Mouse (Mus musculus) megakaryocyte, embryonic 14.5 days (primary cell): ENCODE data around the gene Cbarp. TPM values are rescaled to one million over a fixed set of nuclear protein-coding genes. Genes with fewer than 3 reads are reported as not detected.

ENCODE experiments used
- H3K27me3 ChIP-seq: replicated peaks from 2 replicates; pipeline ENCODE3; 2012; ENCODE audit warnings: inconsistent platforms
- H3K36me3 ChIP-seq: replicated peaks from 2 replicates; pipeline ENCODE3; 2012; ENCODE audit warnings: low read length, inconsistent platforms, mixed read lengths
- H3K4me1 ChIP-seq: 2 replicates; pipeline ENCODE4 v1.6.1; 2012; ENCODE audit warnings: inconsistent platforms
- H3K4me3 ChIP-seq: replicated peaks from 2 replicates; pipeline ENCODE3; 2012; ENCODE audit warnings: moderate library complexity, mild to moderate bottlenecking, inconsistent platforms
- H3K9me3 ChIP-seq: 2 replicates; pipeline ENCODE4 v1.6.1; 2012; ENCODE audit warnings: inconsistent platforms
- FLI1 ChIP-seq: IDR thresholded peaks from 2 replicates; pipeline ENCODE4 v1.6.1; 2012; ENCODE audit warnings: low read length, inconsistent platforms, mixed read lengths
- GATA1 ChIP-seq: IDR thresholded peaks from 3 replicates; pipeline ENCODE4 v1.6.1; 2012; ENCODE audit warnings: mixed read lengths, low read length, inconsistent platforms, borderline replicate concordance
- polyA plus RNA-seq: library from polyadenylated mRNA; stranded (reverse); fragments of >175 nt; gene quantifications from 2 replicates; pipeline ENCODE4 v1.2.3, GENCODE M21; 2012; ENCODE audit warnings: low replicate concordance; ENCODE audit not compliant: insufficient read depth

Gene Cbarp
- polyA plus RNA-seq, 1 experiment = 4.8 TPM

DNA sequence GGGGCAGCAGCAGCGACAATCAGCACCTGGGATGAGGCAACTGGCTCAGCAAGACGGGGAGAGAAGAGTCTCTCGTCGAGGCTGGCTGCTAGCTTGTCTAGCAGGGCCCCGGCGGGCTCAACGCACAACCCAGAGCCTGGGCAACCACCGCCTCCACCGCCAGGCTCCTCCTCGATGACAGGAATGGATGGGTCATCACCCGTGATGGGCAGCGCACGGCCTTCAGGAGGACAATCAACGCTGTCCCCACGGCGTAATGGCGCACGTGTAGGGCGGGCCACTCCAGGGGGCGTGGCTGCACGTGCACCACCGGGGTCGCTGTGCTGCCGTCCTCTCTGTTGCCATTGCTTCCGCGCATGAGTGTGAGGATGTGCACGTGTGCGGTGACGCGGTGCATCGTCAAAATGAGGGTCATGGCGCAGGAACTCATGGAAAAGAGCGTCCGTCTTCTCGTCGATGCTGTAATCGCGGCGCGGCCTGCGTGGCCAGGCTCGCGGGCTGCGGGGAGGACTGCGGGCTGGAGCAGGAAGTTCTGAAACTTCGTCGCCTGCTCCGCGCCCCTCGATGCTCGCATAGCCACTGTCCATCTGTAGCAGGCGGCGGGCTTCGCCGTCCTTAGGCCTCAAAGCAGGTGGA is 9.2 kb downstream of the Cbarp start:
- Histone ChIP-seq H3K4me3 (peak overlapping the region; percentile 64), H3K36me3 (peaks cover 95% of the 10 kb centered on the region)

DNA sequence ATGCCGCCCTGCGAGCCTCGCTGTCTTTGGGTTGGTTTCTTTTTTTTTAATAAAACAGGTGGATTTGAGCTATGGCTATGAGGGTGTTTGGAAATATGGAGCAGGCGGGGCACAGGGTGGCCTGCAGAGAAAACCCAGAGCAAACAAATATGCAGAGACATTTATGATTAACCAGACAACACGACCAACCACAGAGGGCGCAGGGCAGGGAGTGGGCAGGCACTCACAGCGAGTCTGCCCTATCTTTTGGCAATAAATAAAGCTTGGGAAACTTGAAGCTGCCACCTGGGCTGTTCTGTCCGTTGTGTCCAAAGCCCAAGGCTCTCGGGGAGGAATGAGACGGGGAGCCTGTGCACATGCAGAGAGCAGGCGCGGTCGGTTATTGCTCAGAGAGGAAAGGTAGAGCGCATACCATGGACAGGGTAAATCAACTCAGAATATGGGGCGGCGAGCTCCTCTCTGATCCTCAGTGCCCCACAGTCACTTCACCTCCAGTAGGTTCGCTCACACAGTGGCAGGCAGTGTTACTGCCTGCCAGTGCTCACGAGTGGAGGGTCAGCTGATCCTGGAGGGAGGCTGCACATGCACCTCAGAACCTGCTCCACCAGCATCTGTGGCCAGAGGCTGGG is 10.1 kb downstream of the Cbarp start:
- Histone ChIP-seq H3K9me3 (no peaks in the 10 kb centered on the region), H3K27me3 (no peaks in the 10 kb centered on the region), H3K4me3 (peak overlapping the region; percentile 10), H3K36me3 (peaks cover 98% of the 10 kb centered on the region), H3K4me1 (peaks cover 74% of the 10 kb centered on the region)
- TF ChIP-seq GATA1 (no peak), FLI1 (no peak)

More for the DNA sequence above, 9.2 kb downstream of the Cbarp start:
- Histone ChIP-seq H3K4me1 (peaks cover 65% of the 10 kb centered on the region), H3K27me3 (no peaks in the 10 kb centered on the region), H3K9me3 (no peaks in the 10 kb centered on the region)
- TF ChIP-seq GATA1 = no peak
- TF ChIP-seq FLI1 = no peak

DNA sequence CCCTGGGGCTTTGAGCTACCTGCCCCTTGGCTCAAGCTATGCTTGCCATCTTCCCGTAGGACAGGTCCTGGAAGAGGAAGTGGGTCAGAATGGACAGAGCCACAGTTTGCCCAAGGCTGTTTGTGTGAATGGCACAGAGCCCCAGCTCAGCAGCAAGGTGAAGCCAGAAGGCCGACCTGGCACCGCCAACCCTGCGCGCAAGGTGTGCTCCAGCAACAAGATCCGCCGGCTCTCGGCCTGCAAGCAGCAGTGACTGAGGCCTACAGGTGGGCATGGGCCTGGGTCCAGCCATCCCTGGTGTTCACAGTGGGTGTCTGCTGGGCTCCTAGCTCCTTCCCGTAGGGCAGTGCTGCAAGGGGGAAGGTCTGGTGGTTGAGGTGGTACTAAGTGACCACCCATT is 10.8 kb downstream of the Cbarp start:
- H3K4me1 ChIP-seq = peaks cover 81% of the 10 kb centered on the region
- no peaks in the 10 kb centered on the region for H3K9me3 ChIP-seq
- no peak for TF ChIP-seq FLI1
- TF ChIP-seq GATA1 = no peak
- peaks cover 98% of the 10 kb centered on the region for H3K36me3 ChIP-seq
- H3K27me3 ChIP-seq = no peaks in the 10 kb centered on the region
- no peak overlapping the region for H3K4me3 ChIP-seq

DNA sequence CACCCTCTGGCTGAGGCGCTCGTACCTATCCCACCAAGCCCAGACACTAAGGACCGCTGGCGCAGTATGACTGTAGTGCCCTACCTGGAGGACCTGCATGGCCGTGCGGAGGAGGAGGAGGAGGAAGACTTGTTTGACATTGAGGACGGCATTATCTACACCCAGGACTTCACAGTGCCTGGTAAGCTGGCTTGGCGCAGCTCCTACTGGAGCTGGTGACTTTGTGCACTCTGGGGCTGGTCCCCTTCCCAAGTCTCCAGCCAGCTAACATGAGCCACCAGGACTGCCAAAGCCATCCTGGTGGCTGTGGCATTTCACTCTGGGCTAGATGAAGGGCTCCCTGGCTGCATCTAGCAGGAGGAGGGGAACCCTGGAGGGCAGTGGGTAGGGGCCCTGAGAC is 12.7 kb downstream of the Cbarp start:
- TF ChIP-seq FLI1 (no peak), GATA1 (no peak)
- H3K4me1 ChIP-seq = peaks cover 87% of the 10 kb centered on the region
- peaks cover 99% of the 10 kb centered on the region for H3K36me3 ChIP-seq
- no peaks in the 10 kb centered on the region for H3K27me3 ChIP-seq
- H3K4me3 ChIP-seq = peak overlapping the region; percentile 8
- H3K9me3 ChIP-seq = no peaks in the 10 kb centered on the region

DNA sequence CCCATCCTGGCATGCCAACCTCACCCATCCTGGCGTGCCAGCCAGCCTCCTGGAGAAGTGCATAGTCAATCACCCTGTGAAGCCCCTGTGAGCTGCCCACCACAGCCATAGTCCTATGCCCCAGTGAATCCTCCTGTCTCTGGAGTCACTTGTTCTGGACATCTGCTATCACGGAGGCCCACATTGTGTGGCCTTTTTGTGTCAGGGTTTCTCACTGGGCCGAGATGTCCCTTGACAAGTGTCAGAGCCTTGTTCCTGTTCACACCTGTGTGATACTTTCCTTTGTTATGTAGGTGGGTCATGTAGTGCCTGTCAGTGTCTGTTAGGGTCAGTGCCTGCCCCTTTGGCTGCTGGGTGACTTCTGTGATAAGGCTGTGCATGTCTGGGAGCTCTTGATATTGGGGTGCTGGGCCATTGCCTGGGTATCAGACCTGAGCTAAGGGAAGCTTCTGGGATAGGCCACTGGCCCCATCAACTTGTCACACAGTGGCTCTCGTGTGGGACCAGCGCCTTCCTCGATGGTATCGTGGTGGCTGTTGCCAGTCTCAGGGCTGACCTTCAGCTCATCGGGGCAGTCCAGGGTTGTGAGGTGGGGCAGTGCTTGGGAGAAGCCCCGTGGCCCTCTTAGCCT is 16.6 kb downstream of the Cbarp start:
- Histone ChIP-seq H3K4me1 (peaks cover 91% of the 10 kb centered on the region), H3K36me3 (peaks cover 98% of the 10 kb centered on the region), H3K4me3 (peak overlapping the region; percentile 67), H3K9me3 (no peaks in the 10 kb centered on the region), H3K27me3 (no peaks in the 10 kb centered on the region)
- TF ChIP-seq FLI1 = no peak
- no peak for TF ChIP-seq GATA1

DNA sequence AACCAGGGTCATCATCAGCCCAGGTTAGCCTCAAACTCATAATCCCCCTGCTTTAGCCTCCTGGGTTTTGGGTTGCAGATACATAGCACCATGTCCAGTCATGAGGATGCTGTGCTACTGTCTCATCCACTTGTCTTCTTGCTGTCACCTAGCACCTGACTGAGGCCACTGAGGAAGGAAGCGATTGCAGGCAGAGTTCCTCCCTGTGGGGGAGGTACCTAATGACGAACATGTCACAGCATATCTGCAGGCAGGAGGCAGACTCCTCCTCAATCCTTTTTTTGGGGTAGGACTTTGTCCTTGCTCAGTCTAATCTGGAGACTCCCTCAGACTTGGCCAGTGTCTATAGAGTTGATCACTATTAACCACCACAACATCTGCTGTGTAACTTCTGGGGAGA is 19.0 kb downstream of the Cbarp start:
- Histone ChIP-seq H3K9me3 (no peaks in the 10 kb centered on the region), H3K36me3 (peaks cover 98% of the 10 kb centered on the region), H3K4me3 (peak overlapping the region; percentile 51), H3K4me1 (peaks cover 89% of the 10 kb centered on the region), H3K27me3 (no peaks in the 10 kb centered on the region)
- TF ChIP-seq GATA1 = no peak
- TF ChIP-seq FLI1 = no peak

DNA sequence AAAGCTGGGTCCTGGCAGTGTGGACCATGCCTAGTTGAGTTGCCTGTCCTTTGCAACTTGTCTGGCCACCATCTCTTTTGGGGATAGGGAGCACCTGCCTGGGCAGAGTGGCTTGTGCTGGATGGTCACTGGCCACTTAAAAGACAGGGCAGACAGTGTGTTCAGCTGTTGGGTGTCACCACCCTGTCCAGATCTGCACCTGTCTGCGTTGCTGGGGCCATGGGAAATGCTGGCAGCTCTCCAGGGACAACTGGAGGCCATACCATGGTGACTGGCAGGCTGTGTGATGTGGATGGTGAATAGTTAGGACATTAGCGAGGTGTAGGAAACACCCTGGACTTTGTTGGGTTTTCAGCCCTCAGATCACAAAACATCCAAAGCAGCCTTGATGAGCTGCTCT is 20.5 kb downstream of the Cbarp start:
- no peak for TF ChIP-seq FLI1
- no peak for TF ChIP-seq GATA1
- Histone ChIP-seq H3K4me3 (peak overlapping the region; percentile 80), H3K9me3 (no peaks in the 10 kb centered on the region), H3K27me3 (no peaks in the 10 kb centered on the region), H3K36me3 (peaks cover 85% of the 10 kb centered on the region), H3K4me1 (peaks cover 75% of the 10 kb centered on the region)

DNA sequence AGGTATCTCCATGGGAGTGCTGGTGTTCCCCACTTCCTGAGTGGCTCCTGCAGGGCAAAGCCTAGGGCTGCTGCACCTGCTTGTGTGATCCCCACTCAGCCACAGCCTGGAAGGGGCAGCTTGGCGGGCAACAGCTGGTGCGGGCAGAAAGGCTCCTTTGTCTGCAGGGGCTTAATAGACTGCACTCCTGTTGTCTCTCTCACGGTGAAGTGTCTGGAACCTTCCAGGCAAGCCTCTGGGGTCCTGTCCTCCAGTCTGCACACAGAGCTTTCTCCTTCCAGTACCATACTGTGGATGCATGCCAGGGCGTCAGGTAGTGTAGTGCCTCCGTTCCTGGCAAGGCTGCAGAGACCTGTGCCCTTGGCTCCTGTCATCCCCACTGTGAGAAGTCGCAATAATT is 22.1 kb downstream of the Cbarp start:
- H3K27me3 ChIP-seq = no peaks in the 10 kb centered on the region
- H3K36me3 ChIP-seq = peaks cover 69% of the 10 kb centered on the region
- H3K4me3 ChIP-seq = peak overlapping the region; percentile 100
- H3K9me3 ChIP-seq = no peaks in the 10 kb centered on the region
- peaks cover 74% of the 10 kb centered on the region for H3K4me1 ChIP-seq
- TF ChIP-seq GATA1 = no peak
- no peak for TF ChIP-seq FLI1

DNA sequence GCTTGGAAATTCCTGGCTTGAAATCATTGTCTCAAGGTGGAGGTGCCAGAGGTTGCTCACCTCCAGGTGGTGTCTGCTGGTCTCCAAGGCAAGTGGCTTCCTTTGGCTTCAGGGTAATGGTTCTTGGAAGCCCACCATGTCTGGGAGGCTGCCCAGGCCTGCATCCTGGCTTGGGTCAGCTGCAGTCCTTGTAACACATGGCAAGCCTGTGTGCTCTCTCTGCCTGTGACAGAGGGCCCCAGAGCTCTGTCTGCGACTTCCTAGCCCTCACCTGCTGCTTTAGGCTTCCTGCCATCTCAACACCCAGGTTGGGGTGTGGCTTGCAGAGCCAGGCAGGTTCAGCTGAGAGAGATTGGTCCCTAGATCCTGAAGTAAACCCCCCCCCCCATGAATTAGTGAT is 22.9 kb downstream of the Cbarp start:
- H3K4me3 ChIP-seq = peak overlapping the region; percentile 100
- peaks cover 61% of the 10 kb centered on the region for H3K36me3 ChIP-seq
- H3K9me3 ChIP-seq = no peaks in the 10 kb centered on the region
- no peak for TF ChIP-seq FLI1
- no peak for TF ChIP-seq GATA1
- no peaks in the 10 kb centered on the region for H3K27me3 ChIP-seq
- peaks cover 71% of the 10 kb centered on the region for H3K4me1 ChIP-seq
